ENCODE assay signal across 27 mouse cellular contexts in genomic region chr7:45767500-45767899, GRCm38 (mm10). TPM values are rescaled to one million over a fixed set of nuclear protein-coding genes. Genes with fewer than 3 reads are reported as not detected.
DNase-seq lines count a peak whose midpoint lies in the region; ATAC-seq and TF ChIP-seq lines count a peak whose summit lies in the region.
"Had no signal": no experiment of that assay in that cellular context is flagged by ENCODE, and none has a peak within 500 bp of the region (broad histone marks: within the 10 kb centered on the region; RNA-seq: fewer than 3 reads in every experiment).

No protein-coding gene starts in this region.

- no peak for TF ChIP-seq POLR2A in CH12.LX (IDR thresholded peaks at IDR 0.05; ENCODE audit: low read depth, low read length)

- H3K9me3 ChIP-seq in kidney, postnatal 0 days (replicated peaks; ENCODE audit: low read length) = no peaks in the 10 kb centered on the region
- H3K9me3 ChIP-seq in CH12.LX (replicated peaks; ENCODE audit: low read length) = no peaks in the 10 kb centered on the region
- peaks cover 4% of the 10 kb centered on the region; the same call in 1 of the 2 replicates for H3K9me3 ChIP-seq in E14TG2a.4 (ENCODE audit: low read length)
- H3K9me3 ChIP-seq: embryonic facial prominence, embryonic 13.5 days; forebrain, embryonic 10.5 days; heart, embryonic 13.5 days; hindbrain, embryonic 12.5 days had no signal

- no peak for ATAC-seq in kidney, postnatal 0 days (replicated peaks; ENCODE audit: low FRiP score, low read depth)
- ATAC-seq: forebrain, embryonic 14.5 days; hindbrain, embryonic 16.5 days; Patski had no signal

- H3K4me3 ChIP-seq in kidney, postnatal 0 days (replicated peaks; ENCODE audit: low read depth, low read length) = no peak overlapping the region
- H3K4me3 ChIP-seq in CH12.LX (replicated peaks in 1 of 3; ENCODE audit: low read depth in 2 of 3, low read length in 2 of 3, poor library complexity in 1 of 3) (no peak overlapping the region), E14TG2a.4 (replicated peaks; ENCODE audit: low read length) (no peak overlapping the region)
- H3K4me3 ChIP-seq: embryonic facial prominence, embryonic 13.5 days; erythroblast, embryonic 14.5 days; forebrain, embryonic 10.5 days; heart, embryonic 13.5 days; hindbrain, embryonic 12.5 days had no signal

- H3K27me3 ChIP-seq in kidney, postnatal 0 days (ENCODE audit: insufficient read depth, low read length) = no peaks in the 10 kb centered on the region
- H3K27me3 ChIP-seq in CH12.LX (replicated peaks) (peaks cover 4% of the 10 kb centered on the region), E14TG2a.4 (ENCODE audit: insufficient read depth, low read length) (peaks cover 4% of the 10 kb centered on the region; the same call in 1 of the 2 replicates)
- H3K27me3 ChIP-seq: embryonic facial prominence, embryonic 13.5 days; Patski had no signal

- no peak for DNase-seq in kidney, postnatal 0 days (ENCODE audit: low spot score)
- DNase-seq in kidney, postnatal 14 days = no peak
- DNase-seq in CH12.LX (ENCODE audit: extremely low read depth) = no peak
- DNase-seq in induced T-regulatory cell, adult 2 months (ENCODE audit: low read depth) = peak; percentile 28
- no peak for DNase-seq in spleen, adult 12 weeks (ENCODE audit: low spot score)
- no peak for DNase-seq in kidney, postnatal 10 days
- DNase-seq: adrenal gland, adult 8-10 months; adrenal gland, postnatal 36 days; cerebellum, adult 11 months; cerebellum, adult 8-10 months; cerebellum, postnatal 14 days; gastrocnemius, postnatal 36 days; heart, adult 11 months; heart, postnatal 36 days had no signal

- WGBS in kidney, postnatal 0 days = 94% methylated on average over 6 of the region's 6 CpGs

- no peak for TF ChIP-seq EP300 in CH12.LX (IDR thresholded peaks at IDR 0.05; ENCODE audit: low read length)

- H3K27ac ChIP-seq in kidney, postnatal 0 days = no peak overlapping the region
- H3K27ac ChIP-seq in CH12.LX (ENCODE audit: insufficient read depth, low read depth) = no peak overlapping the region
- H3K27ac ChIP-seq: embryonic facial prominence, embryonic 13.5 days; forebrain, embryonic 10.5 days; heart, embryonic 13.5 days; hindbrain, embryonic 12.5 days had no signal

- H3K4me1 ChIP-seq in kidney, postnatal 0 days (replicated peaks; ENCODE audit: insufficient read depth, low read length) = no peaks in the 10 kb centered on the region; the same call in 1 of the 2 replicates
- H3K4me1 ChIP-seq in CH12.LX (ENCODE audit: control insufficient read depth in 1 of 2, insufficient read depth in 2 of 2) (peaks cover 12 to 18% of the 10 kb centered on the region in 2 experiments), E14TG2a.4 (replicated peaks; ENCODE audit: low read depth, low read length) (peaks cover 20% of the 10 kb centered on the region; the same call in 1 of the 2 replicates)
- H3K4me1 ChIP-seq: heart, embryonic 13.5 days; hindbrain, embryonic 12.5 days had no signal

- dilution Hi-C loops in CH12.LX (cut with MboI; ENCODE audit: extremely low pct_ligation_motif_present, extremely low pct_unique_long_range_greater_than_20kb, low sequenced_read_pairs) = no loop called here

- no peak overlapping the region for H3K4me2 ChIP-seq in kidney, postnatal 0 days (ENCODE audit: low read length)
- H3K4me2 ChIP-seq in CH12.LX (ENCODE audit: insufficient read depth, low read depth, poor library complexity, severe bottlenecking) = no peak overlapping the region
- H3K4me2 ChIP-seq: embryonic facial prominence, embryonic 13.5 days; heart, embryonic 13.5 days; hindbrain, embryonic 12.5 days had no signal

- H3K79me2 ChIP-seq in CH12.LX (replicated peaks; ENCODE audit: control insufficient read depth, extremely low read depth, insufficient read depth, poor library complexity, severe bottlenecking) = no peaks in the 10 kb centered on the region

- peak; percentile 1 for TF ChIP-seq RAD21 in CH12.LX (IDR thresholded peaks at IDR 0.05; ENCODE audit: low read depth, low read length)

- no peaks in the 10 kb centered on the region for H3K36me3 ChIP-seq in kidney, postnatal 0 days (ENCODE audit: insufficient read depth, low read length)
- H3K36me3 ChIP-seq in CH12.LX (replicated peaks in 1 of 2; ENCODE audit: control insufficient read depth in 1 of 2, insufficient read depth in 1 of 2, low read length in 1 of 2) (no peaks in the 10 kb centered on the region), E14TG2a.4 (ENCODE audit: insufficient read depth, low read length) (no peaks in the 10 kb centered on the region)
- H3K36me3 ChIP-seq: embryonic facial prominence, embryonic 13.5 days; forebrain, embryonic 10.5 days; heart, embryonic 13.5 days; hindbrain, embryonic 12.5 days had no signal

- H3K9ac ChIP-seq in kidney, postnatal 0 days (ENCODE audit: low read depth, low read length) = no peak overlapping the region
- no peak overlapping the region for H3K9ac ChIP-seq in CH12.LX (ENCODE audit: insufficient read depth, low read depth)
- H3K9ac ChIP-seq: heart, embryonic 13.5 days; hindbrain, embryonic 12.5 days had no signal

- in situ Hi-C loops in CH12.LX (cut with MboI; ENCODE audit: low pct_ligation_motif_present, low pct_unique_long_range_greater_than_20kb, low sequenced_read_pairs) = no loop called here

- peak; percentile 12; the same call in 1 of the 2 replicates for TF ChIP-seq CTCF in kidney, postnatal 0 days (IDR thresholded peaks at IDR 0.05; ENCODE audit: low read depth)
- peak in 1 of 2 experiments; percentile 28; a peak in 2 of 4 replicates for TF ChIP-seq CTCF in CH12.LX (conservative IDR thresholded peaks at IDR 0.05 in 1 of 2, IDR thresholded peaks at IDR 0.05 in 1 of 2; ENCODE audit: low read depth in 2 of 2, low read length in 2 of 2)
- peak; percentile 24; the same call in 1 of the 2 replicates for TF ChIP-seq CTCF in E14TG2a.4 (conservative IDR thresholded peaks at IDR 0.05; ENCODE audit: low read length)

TF ChIP-seq in CH12.LX, 34 proteins besides CTCF, POLR2A, EP300 and RAD21:
- no peak for TF ChIP-seq ZC3H11A (IDR thresholded peaks at IDR 0.05; ENCODE audit: low read depth, low read length)
- TF ChIP-seq IRF4 (IDR thresholded peaks at IDR 0.05; ENCODE audit: low read depth, low read length) = no peak
- TF ChIP-seq NELFE (IDR thresholded peaks at IDR 0.05; ENCODE audit: low read depth, low read length) = no peak
- no peak for TF ChIP-seq BHLHE40 (IDR thresholded peaks at IDR 0.05; ENCODE audit: low read depth, low read length)
- TF ChIP-seq JUN (IDR thresholded peaks at IDR 0.05; ENCODE audit: insufficient read depth, low read depth, low read length) = no peak

RNA-seq across cellular contexts. Expression of gene Lmtk3, which starts 16.0 kb away (rescaled TPM):
- 0.59 and 0.91 TPM in 2 replicates for polyA plus RNA-seq in kidney, postnatal 0 days (2015; fragmentation: Nextera tagmentation; extraction: Ambion mirVana)
- total RNA-seq in CH12.LX (2012; rRNA removed) (0.30 and 0.46 TPM in 2 replicates), CH12.LX (2014; rRNA removed) (0.19 TPM in 1 of 2 replicates, not detected in the other)
- polyA plus RNA-seq in CH12.LX (2012; ENCODE audit: insufficient read length, low read depth) = 0.18 and 0.34 TPM in 2 replicates
- total RNA-seq: gastrocnemius, adult 8-10 months; gastrocnemius, postnatal 36 days had no signal
- polyA plus RNA-seq: heart, postnatal 0 days had no signal

RNA-seq across cellular contexts. Expression of gene Sult2b1, which starts 17.0 kb away (rescaled TPM):
- 3.7 and 3.9 TPM in 2 replicates for polyA plus RNA-seq in kidney, postnatal 0 days (2015; fragmentation: Nextera tagmentation; extraction: Ambion mirVana)
- total RNA-seq in CH12.LX (2012; rRNA removed) = 0.13 and 0.17 TPM in 2 replicates
- total RNA-seq in CH12.LX (2014; rRNA removed) = not detected in 2 replicates
- polyA plus RNA-seq in CH12.LX (2012; ENCODE audit: insufficient read length, low read depth) = 0.29 TPM in 1 of 2 replicates, not detected in the other
- total RNA-seq: gastrocnemius, adult 8-10 months; gastrocnemius, postnatal 36 days; heart, postnatal 36 days had no signal
- polyA plus RNA-seq: erythroblast, embryonic 14.5 days had no signal

RNA-seq across cellular contexts. Expression of gene Spaca4, which starts 41.9 kb away (rescaled TPM):
- not detected in 2 replicates for polyA plus RNA-seq in kidney, postnatal 0 days (2015; fragmentation: Nextera tagmentation; extraction: Ambion mirVana)
- total RNA-seq in CH12.LX (2012; rRNA removed) = 0.21 TPM in 1 of 2 replicates, not detected in the other
- not detected in 2 replicates for total RNA-seq in CH12.LX (2014; rRNA removed)
- 0.35 TPM in 1 of 2 replicates, not detected in the other for polyA plus RNA-seq in CH12.LX (2012; ENCODE audit: insufficient read length, low read depth)
- total RNA-seq: adrenal gland, adult 8-10 months; adrenal gland, postnatal 36 days; gastrocnemius, adult 8-10 months; gastrocnemius, postnatal 36 days; heart, postnatal 36 days had no signal
- polyA plus RNA-seq: brain, embryonic 14.5 days; cortical plate, adult 2 months; embryonic facial prominence, embryonic 13.5 days; erythroblast, embryonic 14.5 days; forebrain, embryonic 14.5 days; heart, embryonic 13.5 days; heart, postnatal 0 days; hindbrain, embryonic 12.5 days; hindbrain, embryonic 16.5 days; Patski had no signal

RNA-seq across cellular contexts. Expression of gene Fam83e, which starts 46.5 kb away (rescaled TPM):
- 0.23 and 0.28 TPM in 2 replicates for polyA plus RNA-seq in kidney, postnatal 0 days (2015; fragmentation: Nextera tagmentation; extraction: Ambion mirVana)
- 1.3 and 1.4 TPM in 2 replicates for total RNA-seq in CH12.LX (2012; rRNA removed)
- 0.13 and 0.39 TPM in 2 replicates for total RNA-seq in CH12.LX (2014; rRNA removed)
- polyA plus RNA-seq in CH12.LX (2012; ENCODE audit: insufficient read length, low read depth) = 0.40 and 0.74 TPM in 2 replicates

RNA-seq across cellular contexts. Expression of gene Cyth2, which starts 46.9 kb away (rescaled TPM):
- polyA plus RNA-seq in kidney, postnatal 0 days (2015; fragmentation: Nextera tagmentation; extraction: Ambion mirVana) = 99.2 and 105 TPM in 2 replicates
- 59.1 and 64.2 TPM in 2 replicates for total RNA-seq in CH12.LX (2012; rRNA removed)
- 25.6 and 28.7 TPM in 2 replicates for total RNA-seq in CH12.LX (2014; rRNA removed)
- polyA plus RNA-seq in CH12.LX (2012; ENCODE audit: insufficient read length, low read depth) = 59.4 and 75.4 TPM in 2 replicates
